Mouse (Mus musculus) fat pad, adult 2 months (tissue): ENCODE results near the gene Nvl.

Source experiments
- DNase-seq: peaks from one replicate; pipeline ENCODE4 v3.0.0-alpha.2; 2011; ENCODE audit warnings: low read depth, low spot score; ENCODE audit errors: extremely low read depth

The Nvl gene

GRCm38 (mm10) chr1:181069671-181070070, 74.3 kb downstream of the Nvl start:
- DNase-seq, result no peak

GRCm38 (mm10) chr1:181068344-181068743, 75.7 kb downstream of the Nvl start:
- DNase-seq, result no peak

- DNase-seq, result no peak
Measured at GRCm38 (mm10) chr1:181064648-181065047, 79.4 kb downstream of the Nvl start.

- DNase-seq, result no peak
Measured at GRCm38 (mm10) chr1:181063991-181064390, 80.0 kb downstream of the Nvl start.

- DNase-seq, result no peak
Measured at GRCm38 (mm10) chr1:181061784-181062485, 82.1 kb downstream of the Nvl start.

GRCm38 (mm10) chr1:181052898-181053297, 91.1 kb downstream of the Nvl start:
- DNase-seq, result no peak

- no peak for DNase-seq
Measured at GRCm38 (mm10) chr1:181050937-181051336, 93.1 kb downstream of the Nvl start, which contains the start of gene 9130409I23Rik. TSS of gene 9130409I23Rik (plus strand) at chr1:181051237.

- no peak for DNase-seq
Measured at GRCm38 (mm10) chr1:181049328-181049842, 94.6 kb downstream of the Nvl start.

GRCm38 (mm10) chr1:181047520-181047919, 96.5 kb downstream of the Nvl start:
- DNase-seq, result no peak

GRCm38 (mm10) chr1:181039652-181040051, 104.4 kb downstream of the Nvl start:
- DNase-seq, result no peak

GRCm38 (mm10) chr1:181037623-181038022, 106.4 kb downstream of the Nvl start:
- DNase-seq, result no peak
